Mouse (Mus musculus): ENCODE results near the gene Prom1.

GRCm38 (mm10) chr5:43953241-43953640, 148.6 kb downstream of the Prom1 start:
- TF ChIP-seq POLR2A (IDR thresholded peaks at IDR 0.05; ENCODE audit: control insufficient read depth, low read depth, low read length): no peak
- TF ChIP-seq CTCF (IDR thresholded peaks at IDR 0.05; ENCODE audit: control insufficient read depth, insufficient read depth, insufficient replicate concordance, low read depth, low read length): no peak

Measured in testis, adult 2 months (tissue).